Mouse (Mus musculus) B cell, adult (primary cell): ENCODE measurements around the gene Zfp773. TPM values are rescaled to one million over a fixed set of nuclear protein-coding genes. Genes with fewer than 3 reads are reported as not detected.

Source experiments
- total RNA-seq: library from RNA; stranded (reverse); gene quantifications from 4 replicates; pipeline ENCODE4 v1.2.4, GENCODE M21; 2023; ENCODE audit not compliant: inconsistent age

Gene Zfp773
- 1.3 to 1.7 TPM (median 1.5 TPM) in 4 replicates for total RNA-seq

DNA sequence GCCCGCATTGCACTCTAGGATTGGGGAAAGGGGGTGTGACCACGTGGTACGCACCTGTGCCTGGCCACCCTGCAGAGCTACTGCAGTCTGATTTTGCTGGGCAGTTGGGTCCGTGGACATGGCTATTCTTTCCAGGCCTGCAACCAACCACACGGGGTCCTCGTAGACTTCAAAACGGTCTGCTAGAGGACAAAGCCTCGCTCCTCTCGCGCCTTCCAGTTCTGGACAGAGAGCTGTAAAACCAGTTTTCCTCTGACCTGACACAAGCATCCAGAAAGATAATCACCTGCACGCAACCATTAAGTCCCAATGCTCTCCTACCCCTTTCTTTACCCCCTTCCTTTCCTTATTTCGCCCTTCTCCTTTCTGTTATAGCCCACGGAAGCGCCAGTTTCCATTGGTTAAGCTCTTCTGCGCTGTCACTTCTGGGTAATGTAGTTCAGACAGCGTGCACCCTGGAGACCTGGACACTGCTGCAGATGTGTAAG, at the start of gene Zfp773:
Gene Zfp773 (minus strand): TSS at position 377 of the 488 bp plus-strand sequence.

DNA sequence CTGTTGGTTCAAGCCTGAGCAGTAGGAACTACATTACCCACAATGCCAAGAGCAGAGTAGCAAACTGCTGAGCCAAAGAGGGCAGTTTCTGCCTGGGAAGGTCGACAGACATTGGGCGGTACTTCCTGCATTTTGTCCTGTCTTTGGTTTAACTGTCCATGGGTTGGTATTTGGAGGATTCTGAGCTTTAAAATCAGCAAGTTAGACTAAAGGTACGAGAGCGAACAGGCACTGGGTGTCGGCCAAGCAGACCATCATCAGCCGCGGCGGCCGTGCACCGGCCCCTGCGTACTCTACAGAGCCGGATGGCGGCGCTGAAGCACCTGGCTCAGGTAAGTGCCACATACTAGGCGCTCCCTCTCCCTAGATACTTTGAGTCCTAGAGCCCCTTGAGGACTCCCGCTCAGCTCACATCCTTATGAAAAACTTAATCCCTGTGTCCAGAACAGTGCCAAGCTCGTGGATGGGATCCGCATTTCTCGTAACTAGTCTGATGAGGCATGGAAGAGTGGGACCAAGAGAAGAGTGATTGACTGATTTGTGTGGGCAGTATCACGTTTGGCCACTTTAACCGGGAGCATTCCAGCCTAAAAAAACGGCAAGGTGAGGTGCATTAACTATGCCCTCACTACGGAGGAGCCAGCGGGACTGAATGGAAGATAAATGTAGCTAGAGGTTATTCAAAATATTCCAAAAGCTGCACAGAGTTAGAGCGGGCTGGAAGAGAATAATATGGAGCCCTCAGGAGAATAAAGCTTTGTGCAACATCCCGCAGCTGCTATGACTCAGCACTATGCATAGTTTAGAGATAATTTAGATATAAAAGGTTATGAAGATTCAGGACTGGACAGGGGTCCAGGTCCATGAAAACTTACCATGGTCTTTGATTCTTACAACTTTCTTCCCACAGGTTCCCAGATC, 34.9 kb upstream of the Zfp773 start, which contains the start of gene Zfp418:
Gene Zfp418 (plus strand): TSS at position 104 of the 921 bp plus-strand sequence.

DNA sequence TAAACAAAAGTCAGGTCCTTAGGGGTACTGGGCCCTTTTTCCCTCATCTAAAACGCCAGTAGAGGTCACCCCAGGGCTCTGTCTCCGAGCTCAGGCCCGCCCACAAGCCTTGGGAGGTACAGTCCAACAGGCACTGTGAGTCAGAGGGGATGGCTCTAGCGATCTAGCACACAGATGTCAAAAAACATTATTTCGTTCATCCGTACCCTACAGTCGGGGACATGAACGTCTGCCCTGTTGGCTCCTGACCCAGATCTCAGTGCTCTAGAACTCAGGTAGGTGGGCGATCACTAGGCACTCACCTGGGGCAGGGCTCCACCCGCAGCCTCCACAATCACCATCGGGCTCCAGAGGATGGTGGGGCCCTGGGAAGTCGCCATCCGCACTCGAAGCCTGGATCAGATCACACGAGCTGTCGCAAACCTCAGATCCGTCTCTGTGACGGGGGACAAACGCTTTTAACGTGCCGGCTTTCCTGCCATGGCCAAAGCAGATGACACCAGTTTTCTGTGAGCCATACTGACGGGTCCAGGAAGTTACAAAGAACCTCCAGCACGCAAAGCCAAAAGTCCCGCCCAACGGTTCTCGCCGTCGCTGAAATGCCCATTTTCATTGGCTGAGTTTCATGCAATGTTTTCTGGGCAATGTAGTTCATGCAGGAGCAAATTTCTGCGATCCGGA, 15.5 kb downstream of the Zfp773 start, which contains the start of gene Zfp954:
Gene Zfp954 (minus strand): TSS at position 568 of the 681 bp plus-strand sequence.

Other genes starting within 250 kb of the Zfp773 start
- 1.00 TPM in 1 of 4 replicates, not detected in the others for gene Aurkc, start 141.5 kb downstream of the Zfp773 start, total RNA-seq
- 19.3 to 25.2 TPM (median 22.6 TPM) in 4 replicates for gene Zfp954, start 15.3 kb downstream of the Zfp773 start, total RNA-seq
- gene Zfp418, start 34.6 kb upstream of the Zfp773 start, total RNA-seq, result 1.6 to 3.0 TPM (median 2.1 TPM) in 4 replicates
- 1.8 to 2.7 TPM (median 2.2 TPM) in 4 replicates for gene Zfp772, start 73.2 kb upstream of the Zfp773 start, total RNA-seq
- gene Vmn2r29, start 110.6 kb upstream of the Zfp773 start, total RNA-seq, result 0.48 to 0.67 TPM in 2 of 4 replicates, not detected in the others
- 0.48 to 1.6 TPM (median 0.60 TPM) in 3 of 4 replicates, not detected in the other for gene Gm45844, start 141.5 kb upstream of the Zfp773 start, total RNA-seq
- 48.8 to 55.6 TPM (median 52.2 TPM) in 4 replicates for gene Clcn4, start 164.1 kb upstream of the Zfp773 start, total RNA-seq
- gene Vmn2r30, start 200.9 kb upstream of the Zfp773 start, total RNA-seq, result 0.15 TPM in 1 of 4 replicates, not detected in the others
- gene Gm45783, start 237.8 kb upstream of the Zfp773 start, total RNA-seq, result not detected in 4 replicates